Mouse (Mus musculus): ENCODE data around the gene Dact1.

Gene Dact1

DNA sequence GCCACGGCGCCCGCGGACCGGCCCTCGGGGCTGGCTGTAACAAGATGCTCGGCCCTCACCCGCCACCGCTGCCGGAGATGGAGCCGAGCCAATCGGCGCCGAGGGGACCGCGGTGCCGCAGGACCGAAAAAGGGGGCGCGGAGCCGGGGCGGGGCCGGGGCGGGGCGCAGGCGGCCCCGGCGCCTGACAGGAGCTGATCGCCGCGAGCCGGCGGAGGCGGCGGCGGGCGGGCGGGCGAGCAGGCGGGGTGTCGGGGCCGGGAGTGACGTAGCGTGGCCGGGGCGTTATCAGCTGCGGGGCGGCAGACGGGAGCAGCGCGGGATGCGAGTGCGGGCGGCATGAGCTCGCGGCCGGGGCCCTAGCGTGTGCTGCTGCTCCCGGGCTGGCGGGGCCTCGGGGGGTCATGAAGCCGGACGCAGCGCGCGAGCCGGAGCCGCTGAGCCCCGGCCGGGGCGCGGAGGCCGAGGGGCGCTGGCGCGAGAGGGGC, at the start of gene Dact1:
Gene Dact1 (plus strand): TSS at position 304 of the 487 bp plus-strand sequence.
- peak; percentile 78 to 80 for DNase-seq (ENCODE audit: low spot score in 2 of 2)

- DNase-seq (ENCODE audit: low spot score in 2 of 2) = no peak
Observed at GRCm38 (mm10) chr12:71264211-71264610, 45.5 kb upstream of the Dact1 start.

GRCm38 (mm10) chr12:71269367-71269766, 40.3 kb upstream of the Dact1 start:
- DNase-seq (ENCODE audit: low spot score in 2 of 2) = no peak

GRCm38 (mm10) chr12:71271131-71271530, 38.6 kb upstream of the Dact1 start:
- DNase-seq (ENCODE audit: low spot score in 2 of 2) = no peak

DNA sequence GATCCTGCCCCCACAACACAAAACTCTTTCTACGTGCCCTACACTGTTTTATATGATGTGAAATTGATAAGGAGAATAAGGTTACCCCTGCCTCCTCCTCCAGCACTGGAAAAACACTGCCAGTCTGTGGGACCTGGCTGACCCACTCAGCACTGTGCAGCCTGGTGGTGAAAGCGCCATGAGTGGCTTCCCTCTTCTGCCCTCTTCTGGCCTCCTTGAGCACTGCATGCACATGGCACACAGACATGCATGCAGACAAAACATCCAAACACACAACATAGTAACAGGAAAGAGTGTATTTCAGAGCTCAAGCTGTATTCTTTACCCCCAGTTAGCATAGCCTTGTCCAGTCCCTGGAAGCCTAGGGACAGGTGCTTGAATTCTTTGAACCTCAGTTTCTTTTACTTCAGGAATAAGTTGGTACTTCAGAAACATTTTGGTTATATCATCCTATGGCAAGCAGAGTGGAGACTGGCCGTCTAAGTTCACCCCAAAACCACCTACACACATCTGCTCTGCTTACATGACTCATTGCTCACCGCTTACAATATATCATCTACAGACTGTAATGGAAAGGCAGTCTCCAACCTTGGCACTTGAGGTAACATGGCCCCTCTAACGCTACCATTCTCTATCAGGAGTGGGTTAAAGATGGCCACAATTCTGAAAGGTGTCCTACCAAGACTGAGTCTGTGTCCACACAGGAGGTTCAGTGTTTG, 35.0 kb upstream of the Dact1 start:
- no peak for DNase-seq (ENCODE audit: low spot score in 2 of 2)

DNA sequence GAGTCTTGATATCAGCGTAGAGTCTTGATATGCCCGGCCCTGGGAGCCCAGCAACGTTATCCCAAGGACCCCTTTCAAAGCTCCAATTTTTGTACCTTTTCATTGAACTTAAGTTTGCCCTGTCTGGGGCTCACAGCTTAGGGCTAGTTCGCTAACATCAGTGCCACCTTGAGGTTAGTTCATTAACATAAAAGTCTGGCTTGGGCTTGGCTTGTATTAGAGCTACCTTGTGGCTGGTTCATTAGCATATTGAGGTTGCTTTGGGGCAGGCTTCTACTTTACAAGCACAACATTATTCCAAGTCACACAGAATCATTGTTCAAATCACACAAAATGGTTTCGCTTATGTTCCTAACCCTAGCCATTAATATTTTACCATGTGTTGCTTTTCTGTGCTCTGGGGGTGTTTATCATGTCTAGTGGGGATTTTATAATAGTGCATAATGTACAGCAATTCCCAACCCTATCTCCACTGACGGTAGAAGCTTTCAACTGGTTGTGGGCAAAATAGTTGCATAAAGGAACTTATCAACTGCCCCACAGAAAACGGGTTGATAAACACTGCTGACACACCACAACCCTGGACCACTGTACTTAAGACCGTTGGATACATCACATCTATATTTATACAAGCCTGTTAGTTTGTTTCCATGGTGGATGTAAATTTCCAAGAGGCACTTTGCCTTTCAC, 33.6 kb upstream of the Dact1 start:
- DNase-seq (ENCODE audit: low spot score in 2 of 2) = no peak

GRCm38 (mm10) chr12:71279521-71280262, 30.0 kb upstream of the Dact1 start:
- peak; percentile 34 to 37 for DNase-seq (ENCODE audit: low spot score in 2 of 2)

DNA sequence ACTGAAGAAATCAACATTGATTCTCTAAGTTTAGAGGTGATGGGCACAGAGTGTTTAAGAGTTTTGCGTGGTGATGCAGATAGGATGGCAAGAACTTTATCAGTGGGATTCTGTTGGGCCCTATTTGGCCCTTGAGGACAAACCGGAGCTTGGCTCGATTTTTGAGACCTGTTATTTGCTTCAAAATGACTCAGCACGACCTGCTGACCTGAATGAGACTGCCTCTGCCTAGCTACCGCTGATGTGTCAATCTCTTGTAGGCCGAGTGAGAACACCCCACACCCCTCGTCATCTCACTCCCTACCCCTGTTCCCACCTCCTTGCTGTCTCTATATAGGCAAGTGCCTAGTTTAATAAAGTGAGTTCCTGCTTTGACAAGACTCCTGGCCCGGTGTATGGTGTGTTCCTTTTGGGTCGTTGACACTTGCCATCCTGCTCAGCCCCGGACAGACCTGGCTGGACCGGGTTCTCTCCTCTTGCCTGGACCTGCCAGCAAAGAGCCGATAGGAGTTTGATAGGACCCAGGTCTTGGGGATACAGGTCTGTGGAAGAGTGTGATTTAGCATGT, 28.4 kb upstream of the Dact1 start:
- no peak for DNase-seq (ENCODE audit: low spot score in 2 of 2)

- DNase-seq (ENCODE audit: low spot score in 2 of 2) = no peak
Observed at GRCm38 (mm10) chr12:71285399-71285798, 24.3 kb upstream of the Dact1 start.

DNA sequence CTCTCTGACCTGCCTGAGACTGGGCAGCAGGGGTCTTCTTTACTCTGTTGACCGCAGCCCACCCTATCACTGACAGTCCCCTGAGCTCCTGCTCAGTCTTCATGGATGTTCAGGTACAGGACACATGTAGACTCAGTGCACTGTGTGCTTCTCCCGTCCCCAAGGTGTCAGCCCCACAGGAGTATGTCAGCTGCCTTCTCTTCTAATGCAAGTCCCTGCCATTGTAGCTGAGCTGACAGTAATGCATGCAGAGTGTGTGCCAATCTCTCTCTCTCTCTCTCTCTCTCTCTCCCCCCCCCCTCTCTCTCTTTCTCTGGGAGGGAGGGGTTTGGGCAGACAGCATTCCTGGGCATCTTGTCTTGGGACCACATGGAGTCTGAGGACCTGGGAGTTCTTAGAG, 19.2 kb upstream of the Dact1 start:
- no peak for DNase-seq (ENCODE audit: low spot score in 2 of 2)

GRCm38 (mm10) chr12:71293960-71294942, 15.4 kb upstream of the Dact1 start:
- DNase-seq (ENCODE audit: low spot score in 2 of 2) = no peak

DNA sequence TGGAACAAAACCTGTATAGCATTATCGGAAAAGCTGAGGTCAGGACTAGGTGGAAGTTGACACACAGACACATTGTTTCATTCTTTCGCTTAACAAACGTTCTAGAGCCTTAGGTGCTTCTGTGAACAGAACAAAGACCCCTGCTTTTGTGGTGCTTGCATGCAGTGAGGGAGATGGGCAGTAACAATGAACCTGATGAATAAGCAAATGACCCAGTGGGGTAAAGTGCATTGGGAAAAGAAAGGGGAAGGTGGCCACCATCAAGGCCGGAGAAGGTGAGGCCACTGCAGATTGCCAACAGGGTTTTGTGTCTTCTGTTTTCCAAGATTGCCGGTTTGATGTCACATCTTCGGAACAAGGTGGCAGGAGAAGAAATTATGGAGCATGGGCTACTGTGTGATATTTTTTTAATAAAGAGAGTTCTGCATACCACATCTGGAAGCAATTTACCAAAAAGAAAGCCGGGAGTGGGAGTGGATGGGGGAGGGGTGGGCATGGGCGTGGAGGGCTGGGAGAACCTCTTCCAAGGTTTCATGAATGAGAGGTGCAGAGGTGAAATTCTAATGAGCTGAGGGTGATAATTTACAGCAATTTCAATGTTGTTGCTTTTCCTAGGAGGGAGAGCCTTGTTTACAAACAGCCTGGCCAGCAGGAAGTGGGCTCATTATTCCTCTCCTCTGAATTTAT, 12.7 kb upstream of the Dact1 start:
- DNase-seq (ENCODE audit: low spot score in 2 of 2) = no peak

- DNase-seq (ENCODE audit: low spot score in 2 of 2) = peak; percentile 50 to 56
Observed at GRCm38 (mm10) chr12:71310068-71310931, 616 bp downstream of the Dact1 start.

- DNase-seq (ENCODE audit: low spot score in 2 of 2) = peak; percentile 76 to 79
Observed at GRCm38 (mm10) chr12:71311237-71311887, 1.7 kb downstream of the Dact1 start.

- no peak for DNase-seq (ENCODE audit: low spot score in 2 of 2)
Observed at GRCm38 (mm10) chr12:71318239-71318638, 8.6 kb downstream of the Dact1 start.

DNA sequence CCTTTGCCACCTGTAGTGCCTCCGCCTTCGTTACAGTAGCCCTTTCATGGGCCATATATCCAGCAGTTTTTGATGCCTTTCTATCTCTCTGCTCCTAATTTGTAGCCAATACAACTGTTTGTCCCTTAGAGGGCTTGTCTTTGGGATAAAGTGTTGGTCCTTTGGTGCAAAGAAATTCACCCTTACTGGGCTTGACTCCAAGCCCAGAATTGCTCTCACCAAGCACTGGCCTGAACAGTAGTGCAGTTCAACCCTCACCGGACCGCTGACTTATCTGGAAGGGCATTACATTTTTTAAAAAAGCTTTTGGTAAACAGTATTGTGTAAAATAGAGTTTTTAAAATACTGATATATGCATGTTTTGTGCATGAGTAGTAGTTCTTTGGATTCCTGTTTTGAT, 9.9 kb downstream of the Dact1 start:
- no peak for DNase-seq (ENCODE audit: low spot score in 2 of 2)

- DNase-seq (ENCODE audit: low spot score in 2 of 2) = no peak
Observed at GRCm38 (mm10) chr12:71332646-71333045, 23.0 kb downstream of the Dact1 start.

- no peak for DNase-seq (ENCODE audit: low spot score in 2 of 2)
Observed at GRCm38 (mm10) chr12:71333561-71333960, 23.9 kb downstream of the Dact1 start.

All from right cerebral cortex, postnatal 10 days (tissue).